Mouse (Mus musculus): ENCODE results near the gene Kat6b. TPM values are rescaled to one million over a fixed set of nuclear protein-coding genes. Genes with fewer than 3 reads are reported as not detected.
"Not testable (repeated sequence)": the region's sequence is repeated elsewhere in the genome, so short reads cannot be mapped to it uniquely, and the experiment has no call there.

Kat6b gene
- 10 to 100 TPM; 17.6 to 22.7 TPM for total RNA-seq (2021)
- long read RNA-seq, experiment 1, partial matches to known transcripts, result 0 of 3 reads
- long read RNA-seq, experiment 1, other reads (novel, unspliced or antisense), result 3 of 3 reads
- long read RNA-seq, experiment 2, partial matches to known transcripts, result 0 of 5 reads
- long read RNA-seq, experiment 2, other reads (novel, unspliced or antisense), result 5 of 5 reads

GRCm38 (mm10) chr14:21481231-21481630, at the start of gene Kat6b:
Kat6b (plus strand) TSS chr14:21481434.
- intact Hi-C loops (cut with DNase I), result no loop called here
- no peak for DNase-seq

DNA sequence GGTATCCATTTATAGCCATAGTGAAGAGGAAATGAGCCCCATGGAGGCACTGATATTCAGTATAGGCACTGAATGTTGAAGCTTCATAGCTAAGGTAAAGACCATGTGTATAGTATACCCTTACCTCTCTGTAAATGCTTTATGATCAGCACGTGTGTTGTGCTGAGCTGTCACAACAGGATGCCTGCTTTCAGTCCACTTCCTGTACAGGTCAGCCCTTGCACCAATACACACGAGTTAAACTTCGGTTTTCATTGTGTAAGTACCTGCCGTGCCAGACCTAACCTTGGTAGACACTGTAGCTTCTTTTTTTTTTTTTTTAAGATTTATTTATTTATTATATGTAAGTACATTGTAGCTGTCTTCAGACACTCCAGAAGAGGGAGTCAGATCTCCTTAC, 47.8 kb upstream of the Kat6b start:
- intact Hi-C loops (cut with DNase I), result no loop called here
- no peak for DNase-seq

- no peak for DNase-seq
- intact Hi-C loops (cut with DNase I), result no loop called here
Observed at GRCm38 (mm10) chr14:21433995-21434394, 47.2 kb upstream of the Kat6b start.

- intact Hi-C loops (cut with DNase I), result no loop called here
- no peak for DNase-seq
Observed at GRCm38 (mm10) chr14:21434686-21435085, 46.5 kb upstream of the Kat6b start.

DNA sequence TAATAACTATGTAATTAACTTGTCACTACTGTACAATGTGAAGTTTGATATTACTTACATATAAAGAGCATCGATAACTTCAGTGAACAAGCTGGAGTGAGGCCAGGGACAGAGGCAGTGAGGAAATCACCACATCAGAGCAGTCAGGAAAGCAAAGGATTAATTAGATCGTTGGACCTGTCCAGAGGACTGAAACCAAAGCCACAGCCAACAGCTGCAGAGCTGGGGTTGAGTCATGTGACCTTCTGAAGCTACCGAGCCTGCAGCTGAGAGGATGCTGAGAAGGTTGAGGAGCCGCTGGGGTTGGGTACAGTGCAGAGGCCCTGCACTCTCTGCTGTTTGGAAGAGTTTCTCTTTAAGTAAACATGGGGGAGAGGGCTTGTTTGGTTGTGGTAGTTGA, 41.4 kb upstream of the Kat6b start:
- intact Hi-C loops (cut with DNase I), result no loop called here
- DNase-seq, result no peak

- intact Hi-C loops (cut with DNase I), result no loop called here
Observed at GRCm38 (mm10) chr14:21440526-21440925, 40.7 kb upstream of the Kat6b start.

DNA sequence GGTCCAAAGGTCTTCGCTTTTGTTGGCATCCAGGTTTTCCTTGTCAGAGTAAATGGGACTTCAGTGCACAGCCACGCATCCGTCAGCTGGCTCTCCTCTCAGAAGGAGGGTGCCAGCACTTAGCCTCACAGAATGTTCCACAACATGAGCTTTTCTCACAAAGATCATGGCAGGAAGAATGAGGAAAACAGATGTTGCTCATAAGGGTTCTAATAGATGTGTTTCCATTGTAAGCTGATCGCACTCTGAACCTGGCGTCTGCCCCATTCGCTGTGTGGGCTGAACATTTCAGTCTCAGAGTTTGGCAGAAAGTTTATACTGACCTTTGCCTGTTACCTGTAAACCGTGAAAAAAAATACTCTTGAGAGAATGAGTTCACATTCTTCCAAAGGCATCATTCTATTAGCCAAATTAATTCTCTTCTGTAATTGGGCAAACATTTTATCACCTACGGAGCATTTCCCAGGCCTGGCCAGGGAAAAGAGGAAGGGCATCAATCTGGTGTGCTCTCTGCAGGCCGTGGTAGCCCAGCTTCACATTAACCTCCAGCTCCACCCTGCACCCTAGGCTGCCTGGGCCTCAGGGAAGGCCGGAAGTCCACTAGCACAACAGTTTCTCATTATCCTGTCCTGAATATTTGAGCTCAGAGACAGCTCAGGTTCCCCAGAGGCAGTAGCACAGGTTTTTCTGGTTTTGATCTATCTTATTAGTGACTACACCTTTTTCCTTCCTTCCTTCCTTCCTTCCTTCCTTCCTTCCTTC, 39.3 kb upstream of the Kat6b start:
- peak; percentile 21 to 24 for DNase-seq
- intact Hi-C loops (cut with DNase I), result no loop called here

More at GRCm38 (mm10) chr14:21440526-21440925, 40.7 kb upstream of the Kat6b start:
- DNase-seq, result no peak

DNA sequence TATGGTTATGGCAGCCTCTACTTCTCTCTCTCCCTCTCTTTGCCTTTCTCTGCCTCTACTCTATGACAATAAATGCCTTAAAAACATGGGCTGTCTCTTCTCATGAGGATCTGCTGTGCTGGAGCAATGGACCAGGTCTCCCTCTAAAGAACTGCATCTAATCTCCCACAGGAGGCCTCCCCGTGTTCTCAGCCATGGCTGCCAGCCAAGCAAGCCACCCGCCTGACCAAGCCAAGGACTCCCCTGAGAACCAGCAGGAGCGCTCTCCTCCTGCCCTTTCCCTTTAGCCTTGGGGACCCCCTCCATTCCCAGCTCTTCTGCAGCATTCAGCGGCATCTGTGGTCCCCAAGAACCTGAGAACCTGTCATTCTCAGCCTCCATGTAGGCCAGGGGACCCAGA, 28.7 kb upstream of the Kat6b start:
- intact Hi-C loops (cut with DNase I), result no loop called here
- no peak for DNase-seq

DNA sequence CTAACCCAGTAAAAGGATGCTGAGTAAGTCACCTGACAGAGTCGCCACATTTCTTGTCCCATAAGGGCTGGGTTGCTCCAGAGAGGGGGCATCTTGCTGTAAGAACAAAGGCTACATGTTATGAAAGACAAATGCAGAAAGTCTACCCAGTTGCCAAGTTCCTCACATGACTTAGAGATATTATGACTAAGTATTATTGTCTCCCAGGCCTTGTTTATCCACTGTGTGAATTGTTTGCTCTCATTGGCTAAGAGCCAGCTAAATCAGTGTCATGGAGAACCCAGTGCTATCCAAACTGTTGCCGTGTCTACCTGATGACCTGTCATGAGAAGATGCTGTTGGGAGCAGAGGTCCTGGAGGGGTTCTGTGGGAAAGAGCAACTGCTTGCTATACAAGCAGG, 27.3 kb upstream of the Kat6b start:
- intact Hi-C loops (cut with DNase I), result no loop called here
- DNase-seq, result no peak

DNA sequence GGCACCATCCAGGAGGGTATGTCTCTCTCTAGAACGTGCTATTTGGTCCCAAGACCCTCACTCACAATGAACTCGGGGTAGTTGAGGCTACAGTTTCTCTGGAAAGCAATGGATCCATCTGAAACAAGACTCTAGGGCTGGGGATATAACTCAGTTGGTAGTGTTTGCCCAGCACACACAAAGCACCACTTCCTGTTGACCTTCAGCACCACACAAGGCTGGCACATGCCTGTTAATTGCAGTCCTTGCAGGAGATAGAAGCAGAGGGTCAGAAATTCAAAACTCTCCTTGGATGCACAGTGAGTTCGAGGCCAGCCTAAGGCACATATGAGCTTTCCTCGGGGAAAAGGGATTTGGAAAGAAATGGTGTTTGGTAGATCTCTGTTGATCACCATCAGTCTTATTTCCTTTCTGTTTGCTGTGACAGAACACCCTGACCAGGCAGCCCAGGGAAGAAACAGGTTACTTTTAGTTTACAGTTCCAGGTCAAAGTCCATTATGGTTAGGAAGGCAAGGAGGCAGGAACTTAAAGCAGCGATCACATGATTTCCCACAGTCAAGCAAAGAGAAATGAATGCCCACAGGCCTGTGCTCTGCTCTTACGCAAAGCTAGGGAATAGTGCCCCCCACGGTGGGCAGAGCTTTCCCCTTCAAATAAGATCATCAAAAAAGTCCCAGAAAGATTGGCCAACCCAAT, 25.4 kb upstream of the Kat6b start:
- intact Hi-C loops (cut with DNase I), result no loop called here
- DNase-seq, result no peak

DNA sequence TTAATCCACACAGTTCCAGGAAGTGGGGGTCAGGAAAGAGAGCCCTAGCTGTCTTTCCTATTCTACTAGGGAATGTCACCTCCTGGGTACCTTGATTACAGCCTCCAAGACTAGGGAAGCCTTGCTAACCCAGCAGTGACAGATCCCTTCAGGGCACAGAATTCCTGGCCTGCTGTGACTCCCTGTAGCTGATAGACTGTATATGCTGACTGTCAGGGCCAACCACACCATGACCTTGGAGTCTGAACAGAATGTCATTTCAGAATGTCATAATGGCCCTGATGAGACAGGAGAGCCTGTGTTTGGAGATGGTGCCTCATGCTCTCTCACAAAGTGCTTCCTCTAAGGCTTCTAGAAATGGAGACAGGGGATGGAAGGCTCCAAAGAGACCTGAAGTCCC, 24.7 kb upstream of the Kat6b start:
- no peak for DNase-seq
- intact Hi-C loops (cut with DNase I), result no loop called here

DNA sequence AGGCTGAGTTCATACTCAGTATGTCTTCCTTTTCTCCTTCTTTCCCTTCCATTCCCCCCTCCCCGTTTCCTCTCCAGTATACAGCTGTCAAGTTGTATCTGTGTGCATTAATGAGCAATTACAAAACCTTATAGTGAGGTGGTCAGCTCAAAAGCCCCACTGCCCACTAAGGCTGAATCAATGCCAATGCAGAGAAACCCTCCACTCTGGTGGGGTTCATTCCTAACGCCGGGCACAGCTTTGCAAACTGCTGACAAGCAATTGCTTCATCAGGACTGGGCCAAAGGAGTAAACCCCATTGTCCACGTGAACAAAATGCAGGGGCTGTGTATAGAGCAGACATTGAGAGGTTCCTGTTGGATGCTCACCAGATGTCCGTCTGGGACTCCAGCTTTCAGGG, 23.4 kb upstream of the Kat6b start:
- no peak for DNase-seq
- intact Hi-C loops (cut with DNase I), result no loop called here

GRCm38 (mm10) chr14:21458696-21459095, 22.5 kb upstream of the Kat6b start:
- intact Hi-C loops (cut with DNase I), result no loop called here
- no peak for DNase-seq

DNA sequence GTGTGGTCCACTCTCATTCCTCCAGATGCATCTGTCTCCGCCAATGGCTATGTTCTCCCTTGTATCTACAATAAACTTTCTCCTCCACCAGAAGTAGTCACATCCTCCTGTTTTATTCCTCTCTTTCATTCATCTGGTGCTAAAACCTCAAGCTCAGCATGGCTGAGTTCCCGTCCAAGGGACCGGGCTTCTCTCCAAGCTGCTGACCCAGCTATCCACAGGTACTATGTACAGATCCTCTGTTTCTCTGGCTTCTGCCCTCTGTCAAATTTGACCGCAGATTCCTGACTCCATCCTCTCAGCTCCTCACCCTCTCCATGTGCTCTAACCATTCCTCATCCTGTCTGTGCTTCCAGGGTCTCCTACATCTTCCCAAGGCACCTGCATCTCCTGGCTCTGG, 22.1 kb upstream of the Kat6b start:
- intact Hi-C loops (cut with DNase I), result no loop called here
- no peak for DNase-seq

GRCm38 (mm10) chr14:21462398-21462797, 18.8 kb upstream of the Kat6b start:
- no peak for DNase-seq
- intact Hi-C loops (cut with DNase I), result no loop called here

DNA sequence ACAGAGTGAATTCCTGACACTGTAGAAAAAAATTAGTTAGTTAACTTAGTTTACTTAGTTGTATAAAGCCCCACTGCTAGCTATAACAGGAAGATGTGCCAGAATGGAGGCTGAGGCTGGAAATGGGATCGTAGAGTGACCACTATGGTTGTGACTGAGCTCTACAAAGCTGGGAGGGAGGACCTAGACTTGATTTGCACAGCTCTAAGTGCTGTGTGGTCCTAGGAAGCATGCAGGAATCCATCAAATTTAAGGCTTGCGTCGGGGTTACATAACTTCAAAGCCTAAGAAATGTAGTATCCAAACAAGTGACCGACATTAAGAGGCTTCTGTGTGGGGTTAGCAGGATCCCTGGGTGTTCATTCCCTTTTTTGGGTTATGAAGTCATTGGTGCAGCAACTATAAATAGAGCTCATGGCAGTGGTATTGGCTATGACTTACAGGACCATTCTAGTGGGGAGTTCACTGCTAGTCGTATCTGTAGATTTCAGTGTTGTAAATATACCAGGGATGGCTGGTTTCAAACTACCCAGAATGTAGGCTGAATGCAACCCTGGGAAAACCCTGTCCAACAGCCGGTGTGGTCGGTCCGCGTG, 18.0 kb upstream of the Kat6b start:
- intact Hi-C loops (cut with DNase I), result no loop called here
- no peak for DNase-seq

GRCm38 (mm10) chr14:21470386-21470785, 10.8 kb upstream of the Kat6b start:
- DNase-seq, result no peak
- intact Hi-C loops (cut with DNase I), result no loop called here

DNA sequence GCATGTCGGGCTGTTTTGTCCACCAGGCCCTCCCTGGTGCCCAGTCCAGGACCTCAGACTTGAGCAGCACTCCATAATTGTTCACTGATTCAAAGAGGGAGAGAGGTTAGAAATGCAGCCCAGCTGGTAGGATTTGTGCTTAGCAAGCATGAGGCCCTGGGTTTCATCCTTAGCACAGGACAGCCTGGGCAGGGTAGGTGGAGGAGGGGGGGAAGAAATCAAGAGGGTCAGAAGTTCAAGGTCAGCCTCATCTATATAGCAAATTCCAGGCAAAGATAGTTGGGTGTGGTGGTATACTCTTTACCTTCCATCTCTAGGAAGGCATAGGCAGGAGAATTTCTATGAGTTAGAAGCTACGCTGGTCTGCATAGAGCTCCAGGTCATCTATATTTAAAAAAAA, 9.3 kb upstream of the Kat6b start:
- intact Hi-C loops (cut with DNase I), result no loop called here
- DNase-seq, result no peak

GRCm38 (mm10) chr14:21474593-21475132, 6.6 kb upstream of the Kat6b start:
- DNase-seq; intact Hi-C loops (cut with DNase I): not testable (repeated sequence)

DNA sequence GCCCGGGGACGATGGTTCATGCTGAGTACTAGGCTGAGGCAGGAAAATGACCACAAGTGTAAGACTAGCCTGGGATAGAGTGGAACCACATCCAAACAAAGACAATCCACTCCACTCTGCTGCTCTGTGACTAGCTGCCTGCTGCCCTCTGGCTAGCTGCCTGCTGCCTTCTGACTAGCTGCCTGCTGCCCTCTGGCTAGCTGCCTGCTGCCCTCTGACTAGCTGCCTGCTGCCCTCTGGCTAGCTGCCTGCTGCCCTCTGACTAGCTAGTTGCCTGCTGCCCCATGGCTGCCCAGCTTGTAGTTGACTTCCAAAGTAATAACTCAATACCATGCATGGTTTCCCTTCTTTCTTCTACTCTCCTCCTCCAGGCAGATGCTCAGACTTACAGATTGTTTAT, 4.1 kb upstream of the Kat6b start:
- intact Hi-C loops (cut with DNase I), result no loop called here

DNA sequence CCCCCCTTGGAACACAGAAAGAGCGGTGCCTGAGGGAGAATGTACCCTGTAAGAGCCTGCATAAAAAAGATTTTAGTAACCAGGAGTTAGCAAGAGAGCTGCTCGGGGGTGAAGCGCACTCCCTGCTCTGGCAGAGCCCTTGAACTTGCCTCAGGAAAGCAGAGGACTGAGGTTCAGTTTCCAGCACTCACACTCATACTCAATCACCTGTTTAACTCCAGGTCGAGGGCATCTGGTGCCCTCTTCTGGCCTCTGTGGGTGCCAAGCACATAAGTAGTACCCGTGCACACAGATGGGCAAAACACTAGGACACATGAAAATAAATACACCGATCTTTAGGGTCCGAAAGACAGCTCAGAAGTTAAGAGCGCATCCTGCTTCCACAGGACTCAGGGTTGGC, 1.7 kb upstream of the Kat6b start:
- intact Hi-C loops (cut with DNase I), result no loop called here
- no peak for DNase-seq

More for the DNA sequence above, 4.1 kb upstream of the Kat6b start:
- no peak for DNase-seq
